Mouse (Mus musculus) adrenal gland, adult 18-20 months (tissue): ENCODE results near the gene Aff3. TPM values are rescaled to one million over a fixed set of nuclear protein-coding genes. Genes with fewer than 3 reads are reported as not detected.

Experiments used
- DNase-seq, 2 experiments: peaks; one replicate each; pipeline ENCODE4 v3.0.0; 2021 to 2022; ENCODE audit warnings: low spot score in 2 of 2
- total RNA-seq, 2 experiments: library from RNA; stranded (reverse); gene quantifications; 1 replicate in 1 of 2; 2 replicates in 1 of 2; pipeline ENCODE4 v1.2.3; 2021

Gene Aff3
- total RNA-seq, 2 experiments from 2014 or later, result 2.2 to 2.8 TPM

DNA sequence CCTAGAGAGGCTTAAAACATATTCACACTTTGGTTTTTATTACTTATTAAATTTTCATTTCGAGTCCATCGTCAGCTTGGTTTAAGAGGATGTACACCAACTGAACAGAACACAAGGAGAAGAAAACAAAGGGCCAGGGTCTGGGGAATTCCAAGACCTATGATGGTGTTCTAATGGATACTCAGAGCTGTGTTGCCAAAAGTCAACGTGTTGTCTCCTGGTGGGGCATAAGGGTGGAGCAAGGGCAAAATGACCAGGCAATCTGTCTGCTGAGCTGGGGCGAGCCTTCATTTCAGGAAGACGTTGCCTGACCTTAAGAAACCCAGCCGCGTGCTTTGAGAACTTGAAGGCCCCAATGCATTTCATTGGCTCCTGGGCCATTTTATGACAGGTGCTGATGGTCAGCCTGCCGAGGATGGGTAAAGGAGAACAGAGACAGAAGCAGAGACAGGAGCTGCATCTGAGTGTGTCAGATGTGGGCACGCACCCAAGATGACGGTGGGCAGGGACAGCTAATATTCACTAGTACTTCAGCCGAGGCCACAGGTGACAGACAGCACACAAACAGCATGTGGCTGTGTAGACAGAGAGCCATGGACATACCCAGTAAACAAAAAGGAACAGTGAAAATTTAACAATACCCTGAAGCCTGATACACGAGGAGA lies 371.0 kb downstream of the Aff3 start:
- no peak for DNase-seq

DNA sequence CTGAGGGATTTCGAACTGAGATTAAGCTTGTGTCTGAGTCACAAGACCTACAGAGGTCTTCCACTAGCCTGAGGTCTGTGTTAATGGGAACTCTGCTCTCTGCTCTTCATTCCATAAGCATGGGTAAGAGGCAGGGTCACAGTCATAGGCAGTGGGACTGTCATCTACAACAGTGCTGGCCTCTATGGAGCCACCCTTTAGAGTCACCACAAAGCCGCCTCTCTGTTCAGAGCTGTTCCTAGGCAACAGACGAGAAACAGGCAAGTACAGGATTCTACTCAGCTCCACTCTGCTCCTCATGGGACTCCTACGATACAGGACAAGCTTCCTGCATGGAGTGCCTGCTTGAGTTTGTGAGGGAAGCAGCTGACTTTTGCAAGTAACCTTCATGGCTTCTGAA lies 371.9 kb downstream of the Aff3 start:
- no peak for DNase-seq

GRCm38 (mm10) chr1:38291915-38292314 lies 372.8 kb downstream of the Aff3 start:
- DNase-seq, result no peak

DNA sequence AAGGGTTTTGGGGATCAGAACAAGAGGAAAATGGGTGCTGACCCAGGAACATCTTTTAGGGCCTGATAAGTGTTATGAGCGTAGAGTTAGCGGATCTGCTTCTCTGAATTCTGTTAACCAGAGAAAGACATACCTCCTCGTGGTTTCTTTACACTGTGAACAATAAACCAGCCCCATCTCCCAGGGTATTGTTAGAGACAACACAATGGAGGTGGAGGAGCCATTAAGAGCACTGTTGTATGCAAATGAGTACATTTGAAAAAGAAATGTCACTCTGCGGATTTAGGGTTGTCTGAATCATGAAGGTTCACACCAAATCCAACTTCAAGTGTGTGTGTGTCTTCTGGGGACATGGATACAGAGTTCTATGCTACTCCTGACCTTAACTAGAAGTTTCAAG lies 373.3 kb downstream of the Aff3 start:
- DNase-seq, result no peak

DNA sequence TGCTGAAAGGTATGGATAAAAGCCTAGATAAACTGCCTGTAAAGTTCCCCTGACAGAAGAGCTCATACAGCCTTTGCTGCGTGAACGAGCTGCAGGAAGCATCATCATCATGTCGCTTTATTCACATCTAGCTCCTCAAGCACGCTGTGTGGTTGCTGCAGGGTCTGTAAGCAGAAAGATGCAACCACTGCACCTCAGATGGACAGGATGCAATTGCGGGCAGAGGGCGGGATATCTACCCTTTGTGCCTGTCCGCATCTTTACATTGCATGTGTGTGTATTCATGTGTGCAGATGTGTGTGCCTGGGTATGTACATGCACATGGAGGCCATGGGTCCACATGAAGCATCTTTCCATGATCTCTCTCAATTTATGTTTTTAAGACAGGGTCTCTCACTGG lies 373.9 kb downstream of the Aff3 start:
- DNase-seq, result no peak

DNA sequence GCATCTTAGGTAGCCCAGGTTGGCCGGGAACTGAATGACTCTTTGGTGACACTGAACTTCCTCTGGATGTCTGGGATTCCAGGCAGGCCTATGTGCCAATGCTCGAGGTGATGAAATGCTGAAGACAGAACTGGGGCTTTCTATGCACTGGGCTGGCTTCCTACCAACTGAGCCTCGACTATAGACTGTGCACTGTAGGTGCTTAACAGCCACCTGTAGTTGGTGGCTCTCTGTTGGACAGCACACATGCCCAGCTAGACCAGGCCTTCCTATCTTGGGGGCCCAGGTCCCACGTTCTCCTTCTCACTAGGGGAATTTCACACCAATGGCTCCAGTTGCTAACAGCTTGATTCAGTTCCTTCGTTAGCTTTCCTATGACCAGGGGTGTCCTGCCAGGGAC lies 374.9 kb downstream of the Aff3 start:
- no peak for DNase-seq

DNA sequence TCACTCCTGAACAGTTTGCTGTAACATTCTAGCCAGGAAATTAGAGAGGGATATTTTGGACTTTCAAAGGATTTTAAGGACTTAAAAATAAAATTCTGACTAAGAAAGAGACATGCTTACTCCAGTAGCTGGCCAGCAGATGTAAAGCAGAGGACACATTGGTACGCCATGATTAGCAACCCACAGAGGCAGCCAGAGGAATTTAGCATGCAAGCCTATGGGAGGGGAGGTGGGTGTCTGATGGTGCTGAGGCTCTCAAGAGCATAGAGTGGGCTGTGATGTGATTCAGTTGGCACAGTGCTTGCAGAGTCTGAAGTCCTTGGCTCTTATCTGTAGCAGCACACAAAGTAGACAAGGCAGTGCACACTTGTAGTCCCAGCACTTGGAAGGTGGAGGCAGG lies 376.0 kb downstream of the Aff3 start:
- no peak for DNase-seq

GRCm38 (mm10) chr1:38286551-38286950 lies 378.2 kb downstream of the Aff3 start:
- no peak for DNase-seq

- DNase-seq, result no peak
Observed at GRCm38 (mm10) chr1:38280549-38280948, 384.2 kb downstream of the Aff3 start.

DNA sequence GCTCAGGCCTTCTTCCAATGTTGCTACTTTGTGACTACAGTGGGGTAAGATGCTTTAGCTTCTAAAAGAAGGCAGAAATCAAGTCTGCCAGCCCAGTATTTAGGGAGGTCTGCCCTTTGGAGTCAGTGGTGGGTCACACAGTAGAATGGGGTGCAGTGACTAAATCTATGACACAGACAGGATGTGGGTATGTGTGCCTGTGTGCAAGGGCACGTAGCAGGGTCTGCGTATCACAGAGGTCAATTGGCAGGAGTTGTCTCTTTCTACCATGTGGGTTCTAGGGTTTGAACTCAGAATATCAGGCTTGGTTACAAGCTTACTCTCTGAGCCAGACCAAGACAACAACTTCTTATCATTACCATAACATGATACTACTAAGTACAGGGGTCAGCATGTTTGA lies 393.4 kb downstream of the Aff3 start:
- DNase-seq, result no peak

DNA sequence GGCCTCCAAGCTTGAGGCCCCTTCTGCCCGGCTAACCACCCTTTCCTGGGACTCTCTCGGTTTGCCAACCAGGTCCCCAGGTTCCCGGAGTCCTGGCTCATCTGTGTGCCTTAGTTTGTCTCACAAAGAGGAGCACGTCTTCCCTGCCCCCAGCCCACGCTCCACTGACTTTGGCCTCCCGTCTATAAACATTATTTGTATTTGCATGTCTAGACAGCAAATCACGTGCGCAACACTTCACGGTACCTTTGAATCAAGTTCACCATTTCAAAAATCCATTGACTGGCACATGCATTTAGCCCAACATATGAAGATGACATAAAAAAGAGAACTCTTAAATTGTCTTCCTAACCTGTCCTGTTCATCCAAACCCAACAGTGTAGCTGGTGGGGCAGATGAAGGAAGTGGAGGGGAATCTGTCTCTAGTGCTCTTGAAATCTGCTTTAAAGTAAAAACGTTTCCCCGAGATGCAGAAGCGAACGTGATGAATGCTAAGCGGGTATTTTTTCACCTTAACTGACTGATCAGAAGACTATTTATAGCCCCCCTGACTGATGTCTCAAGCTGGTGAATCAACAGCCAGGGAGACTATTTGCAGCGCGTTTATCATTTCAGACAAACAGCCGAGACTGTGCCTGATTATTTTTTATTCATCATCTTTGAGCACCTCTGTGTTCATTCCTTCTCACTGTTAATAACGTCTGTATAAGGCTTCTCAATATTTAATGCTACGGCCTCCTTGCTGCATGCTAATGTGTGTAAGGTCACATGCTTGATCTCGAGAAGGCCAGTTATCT lies 396.3 kb downstream of the Aff3 start:
- no peak for DNase-seq

GRCm38 (mm10) chr1:38263251-38263650 lies 401.5 kb downstream of the Aff3 start:
- no peak for DNase-seq

DNA sequence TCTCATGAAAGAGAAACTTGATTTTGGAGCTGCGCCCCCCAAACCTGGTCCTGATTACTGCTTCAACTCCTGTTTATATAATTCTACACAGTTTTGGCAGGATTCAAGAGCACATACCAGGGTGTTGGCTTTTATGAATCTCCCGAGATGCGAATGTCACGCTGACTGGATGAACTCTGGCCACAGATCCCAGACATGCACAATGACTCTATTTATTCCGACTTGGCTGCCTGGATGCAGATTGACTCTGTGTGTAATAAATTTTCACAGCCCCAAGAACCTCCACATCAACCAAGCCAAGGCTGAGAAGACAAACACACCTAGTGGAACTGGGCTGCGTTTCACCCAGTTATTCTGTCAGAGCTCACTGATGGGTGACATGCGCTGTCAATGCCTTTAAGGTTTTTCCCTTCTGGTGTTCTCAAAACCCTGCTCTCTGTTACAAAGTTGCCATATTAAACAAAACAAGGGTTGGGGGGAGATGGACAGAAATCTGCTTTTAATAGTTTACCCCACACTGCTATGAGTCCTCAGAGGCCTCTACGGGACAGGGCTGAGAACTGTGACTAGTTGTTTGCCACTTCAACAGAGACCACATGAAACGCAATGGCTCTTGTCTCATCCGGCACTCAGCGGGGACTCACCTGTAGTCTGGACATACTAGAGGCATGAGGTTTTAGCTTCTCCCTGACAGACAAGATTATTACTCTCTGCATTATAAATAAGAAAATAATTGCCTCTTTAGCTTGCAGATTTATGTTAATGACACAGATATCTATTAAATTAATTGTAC lies 402.2 kb downstream of the Aff3 start:
- DNase-seq, result no peak

GRCm38 (mm10) chr1:38261076-38261475 lies 403.7 kb downstream of the Aff3 start:
- no peak for DNase-seq

DNA sequence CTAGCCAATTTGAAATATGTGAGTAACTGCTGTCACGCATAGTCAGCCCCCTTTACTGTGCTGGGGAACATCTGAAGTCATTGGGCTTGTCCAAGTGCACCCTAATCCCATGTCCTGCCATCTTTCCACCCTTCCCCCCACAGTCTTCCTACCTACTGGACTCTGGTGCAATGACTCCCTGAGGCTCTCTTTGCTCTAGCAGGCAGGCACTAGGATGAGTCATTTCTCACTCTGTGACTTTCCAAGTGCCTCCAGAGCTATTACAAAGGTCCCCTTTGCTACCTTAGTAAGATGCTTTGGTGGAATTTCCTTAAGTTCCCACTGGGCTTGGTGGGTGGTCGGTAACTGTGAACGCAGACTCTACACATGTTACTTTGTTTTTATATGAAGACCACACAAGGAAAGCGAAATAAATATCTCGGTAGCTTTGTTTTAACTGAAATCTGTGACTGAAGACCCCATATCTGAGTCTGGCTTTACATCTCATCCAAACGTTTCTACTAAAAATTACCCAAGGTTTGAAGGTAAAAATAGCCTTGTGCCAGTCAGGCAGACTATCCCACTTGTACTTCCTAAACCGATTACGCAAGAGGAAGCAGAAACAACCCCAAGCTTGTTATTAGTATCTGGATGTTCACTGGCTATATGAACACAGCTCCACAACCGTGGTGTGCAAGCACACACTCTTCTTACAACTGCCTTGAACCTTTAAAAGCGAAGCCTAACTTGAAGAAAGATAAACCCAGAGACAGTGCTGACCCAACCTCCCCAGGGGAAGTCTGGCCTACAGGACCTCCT lies 405.0 kb downstream of the Aff3 start:
- DNase-seq, result no peak

- no peak for DNase-seq
Observed at GRCm38 (mm10) chr1:38254426-38254825, 410.3 kb downstream of the Aff3 start.

DNA sequence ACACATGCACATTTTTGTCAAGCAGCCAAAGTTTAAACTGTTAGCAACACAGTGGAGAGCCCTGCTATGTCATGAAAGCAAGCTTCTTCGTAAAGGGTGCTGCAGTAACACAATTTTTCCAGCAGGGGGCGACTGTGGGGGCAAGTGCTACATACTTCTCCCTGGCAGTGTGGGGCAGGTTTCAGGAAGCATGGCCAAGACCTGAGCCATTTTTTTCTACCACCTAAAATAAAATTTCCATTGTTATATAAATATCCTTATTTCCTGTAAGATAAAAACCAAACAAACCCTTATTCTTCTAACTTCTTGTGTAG lies 412.0 kb downstream of the Aff3 start:
- no peak for DNase-seq

GRCm38 (mm10) chr1:38252031-38252765 lies 412.6 kb downstream of the Aff3 start:
- no peak for DNase-seq

GRCm38 (mm10) chr1:38251448-38251847 lies 413.3 kb downstream of the Aff3 start:
- no peak for DNase-seq

GRCm38 (mm10) chr1:38250246-38250645 lies 414.5 kb downstream of the Aff3 start:
- DNase-seq, result no peak

- no peak for DNase-seq
Observed at GRCm38 (mm10) chr1:38249561-38249960, 415.2 kb downstream of the Aff3 start.
